Mouse (Mus musculus) adrenal gland, adult 8-10 months (tissue): ENCODE results near the gene En1. TPM values are rescaled to one million over a fixed set of nuclear protein-coding genes. Genes with fewer than 3 reads are reported as not detected.

Experiments used
- DNase-seq: peaks from one replicate; pipeline ENCODE4 v3.0.0; 2022
- total RNA-seq, 4 experiments: library from RNA; stranded (reverse); gene quantifications; 2 replicates each; pipeline ENCODE4 v1.2.4; 2022

The En1 gene
- total RNA-seq, result not detected

- no peak for DNase-seq
Measured at GRCm38 (mm10) chr1:120602031-120602730, at the start of gene En1. En1 (plus strand) TSS chr1:120602418.

- no peak for DNase-seq
Measured at GRCm38 (mm10) chr1:120556926-120557846, 45.0 kb upstream of the En1 start.

GRCm38 (mm10) chr1:120558341-120559285 lies 43.6 kb upstream of the En1 start:
- no peak for DNase-seq

- no peak for DNase-seq
Measured at GRCm38 (mm10) chr1:120559911-120560310, 42.3 kb upstream of the En1 start.

GRCm38 (mm10) chr1:120581306-120581705 lies 20.9 kb upstream of the En1 start:
- DNase-seq, result no peak

- no peak for DNase-seq
Measured at GRCm38 (mm10) chr1:120585481-120585880, 16.7 kb upstream of the En1 start.

- no peak for DNase-seq
Measured at GRCm38 (mm10) chr1:120586500-120587110, 15.6 kb upstream of the En1 start.

GRCm38 (mm10) chr1:120587431-120587830 lies 14.8 kb upstream of the En1 start:
- DNase-seq, result no peak

- no peak for DNase-seq
Measured at GRCm38 (mm10) chr1:120587960-120588359, 14.3 kb upstream of the En1 start.

- no peak for DNase-seq
Measured at GRCm38 (mm10) chr1:120588362-120589027, 13.7 kb upstream of the En1 start.

GRCm38 (mm10) chr1:120593236-120593919 lies 8.8 kb upstream of the En1 start:
- no peak for DNase-seq

GRCm38 (mm10) chr1:120594603-120595002 lies 7.6 kb upstream of the En1 start:
- DNase-seq, result no peak

GRCm38 (mm10) chr1:120595471-120596240 lies 6.6 kb upstream of the En1 start:
- DNase-seq, result no peak

GRCm38 (mm10) chr1:120596319-120596718 lies 5.9 kb upstream of the En1 start:
- DNase-seq, result no peak

- no peak for DNase-seq
Measured at GRCm38 (mm10) chr1:120596784-120597183, 5.4 kb upstream of the En1 start.

GRCm38 (mm10) chr1:120597271-120597670 lies 4.9 kb upstream of the En1 start:
- DNase-seq, result no peak

GRCm38 (mm10) chr1:120598196-120598940 lies 3.9 kb upstream of the En1 start:
- DNase-seq, result no peak

- DNase-seq, result no peak
Measured at GRCm38 (mm10) chr1:120599321-120600148, 2.7 kb upstream of the En1 start.

- DNase-seq, result no peak
Measured at GRCm38 (mm10) chr1:120600149-120600445, 2.1 kb upstream of the En1 start.
